Mouse (Mus musculus) regulatory T cell (primary cell): ENCODE data around the gene Mybbp1a.

Experiments used
- in situ Hi-C: fragments of 300-600 bp; cut with MboI, MseI; formaldehyde crosslinking; loops from one replicate; pipeline ENCODE4 v1.15.1; 2025; ENCODE audit warnings: high pct_unique_total_duplicates

The Mybbp1a gene

DNA sequence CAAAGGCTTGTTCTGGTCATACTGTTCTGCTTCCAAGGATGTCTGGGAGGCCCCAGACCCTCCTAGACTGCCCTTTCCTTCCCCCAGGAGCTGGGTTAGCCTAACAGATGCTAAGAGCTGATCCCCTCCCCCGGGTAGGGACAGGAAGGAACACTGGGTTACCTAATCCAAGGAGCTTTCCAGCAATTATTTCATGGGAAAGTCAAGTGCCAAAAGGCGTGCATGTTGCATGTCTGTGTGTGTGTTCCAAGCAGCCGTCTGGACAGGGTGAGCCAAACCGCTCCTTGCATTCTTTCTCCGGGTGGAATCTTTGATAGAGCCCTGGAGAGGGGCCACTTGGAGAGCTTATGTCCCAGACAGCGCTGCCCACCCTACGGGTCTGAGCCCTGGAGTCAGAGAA lies 28.1 kb upstream of the Mybbp1a start:
- in situ Hi-C loops = no loop called here

DNA sequence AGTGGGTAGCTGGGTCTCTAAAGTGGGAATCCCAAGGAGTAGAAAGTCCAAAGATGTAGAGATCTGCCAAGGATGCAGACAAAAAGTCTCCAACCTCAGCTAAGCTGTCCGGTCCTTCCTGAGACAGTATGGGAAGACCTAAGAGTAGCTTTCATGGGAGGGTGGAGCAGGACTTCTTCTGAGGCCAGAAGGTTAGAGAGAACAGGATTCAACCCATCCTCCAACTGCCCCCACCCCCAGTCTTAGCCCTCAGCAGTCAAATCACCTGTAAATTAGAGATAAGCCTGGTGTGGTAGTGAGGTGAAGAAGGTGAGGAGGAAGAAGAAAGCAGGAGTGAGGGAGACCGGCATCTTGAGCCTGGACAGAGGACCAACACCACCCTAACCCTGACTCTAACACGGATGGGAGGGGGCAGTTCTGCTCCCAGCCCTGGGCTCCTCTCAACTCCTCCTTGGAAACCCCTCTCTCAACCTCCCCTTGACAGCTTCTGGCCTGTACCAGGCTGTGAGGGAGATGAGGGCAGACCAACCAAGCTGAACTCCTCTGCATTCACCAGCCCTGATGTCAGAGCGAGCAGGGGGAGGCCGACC lies 27.5 kb upstream of the Mybbp1a start:
- in situ Hi-C loops = no loop called here

DNA sequence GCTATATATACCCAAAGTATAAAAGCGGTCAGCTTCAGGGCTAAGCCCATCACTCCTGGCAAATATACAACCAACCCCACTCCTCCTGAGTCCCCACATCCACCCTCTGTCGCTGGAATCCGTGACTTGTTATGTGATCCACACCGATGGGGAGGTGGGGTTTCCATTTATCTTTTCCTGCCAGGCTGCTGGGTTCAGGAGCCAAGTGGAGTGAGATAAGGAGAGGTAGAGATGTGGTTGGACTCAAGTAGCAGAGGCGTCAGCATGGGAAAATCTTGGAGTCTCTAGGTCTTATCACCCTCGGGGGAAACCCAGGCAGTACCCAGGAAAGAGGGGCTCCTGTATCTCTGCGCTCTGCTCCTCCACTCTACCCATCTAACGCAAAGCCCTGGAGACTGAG lies 26.0 kb upstream of the Mybbp1a start:
- in situ Hi-C loops = no loop called here

DNA sequence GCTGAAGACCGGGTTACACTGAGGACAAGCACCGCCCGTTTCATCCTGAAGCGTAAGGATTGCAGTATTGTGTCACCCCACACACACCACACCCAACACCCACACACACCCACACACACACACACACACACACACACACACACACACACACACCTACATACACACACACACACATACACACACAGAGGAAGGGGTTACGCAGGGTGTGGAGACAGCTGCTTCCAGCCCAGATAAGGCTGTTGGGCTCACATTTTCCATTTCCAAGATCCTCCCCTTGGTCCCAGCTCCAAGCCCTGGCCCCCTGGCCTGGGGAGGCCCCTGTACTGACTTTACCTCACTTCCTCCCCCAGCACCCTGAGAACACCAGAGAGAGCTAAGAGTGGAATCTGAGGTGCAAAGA lies 24.5 kb upstream of the Mybbp1a start:
- in situ Hi-C loops = no loop called here

DNA sequence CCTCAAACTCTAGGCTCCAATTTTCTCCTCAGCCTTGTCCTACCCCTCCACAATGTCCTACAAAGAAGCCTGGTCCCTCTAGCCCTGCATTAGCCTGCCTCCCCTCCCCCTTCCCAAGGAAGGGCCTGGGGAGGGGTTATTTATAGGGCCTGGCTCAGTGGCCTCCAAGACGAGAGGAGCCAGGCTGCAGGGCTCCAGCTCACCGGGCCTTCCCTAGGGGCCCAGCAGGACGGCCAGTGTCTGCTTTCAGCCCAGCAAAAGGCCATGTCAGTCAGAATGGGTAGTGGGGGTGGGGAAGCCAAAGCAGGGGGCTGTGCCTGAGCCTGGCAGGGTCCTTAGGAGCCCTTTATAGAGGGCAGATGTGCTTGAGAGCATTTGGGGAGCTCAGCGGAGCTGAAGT lies 23.8 kb upstream of the Mybbp1a start:
- in situ Hi-C loops = no loop called here

DNA sequence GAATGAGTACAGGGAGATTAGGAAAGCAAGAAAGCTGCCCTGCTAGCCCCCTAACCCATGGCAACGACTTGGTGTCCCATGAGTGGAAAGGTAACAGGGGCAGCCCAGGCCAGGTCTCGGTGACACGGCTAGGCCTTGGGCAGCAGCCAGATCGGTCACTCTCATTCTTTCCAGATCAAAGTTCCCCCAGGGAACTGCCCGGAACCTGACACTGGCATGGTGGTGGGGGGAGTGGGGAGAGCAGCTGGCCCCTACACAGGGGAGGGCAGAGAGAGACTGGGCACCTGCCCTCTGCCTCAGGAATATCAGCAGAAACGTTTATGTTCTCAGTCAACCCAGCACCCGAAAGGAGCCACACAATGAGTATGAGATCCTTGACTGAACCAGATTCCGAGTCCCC lies 22.9 kb upstream of the Mybbp1a start:
- in situ Hi-C loops = no loop called here

DNA sequence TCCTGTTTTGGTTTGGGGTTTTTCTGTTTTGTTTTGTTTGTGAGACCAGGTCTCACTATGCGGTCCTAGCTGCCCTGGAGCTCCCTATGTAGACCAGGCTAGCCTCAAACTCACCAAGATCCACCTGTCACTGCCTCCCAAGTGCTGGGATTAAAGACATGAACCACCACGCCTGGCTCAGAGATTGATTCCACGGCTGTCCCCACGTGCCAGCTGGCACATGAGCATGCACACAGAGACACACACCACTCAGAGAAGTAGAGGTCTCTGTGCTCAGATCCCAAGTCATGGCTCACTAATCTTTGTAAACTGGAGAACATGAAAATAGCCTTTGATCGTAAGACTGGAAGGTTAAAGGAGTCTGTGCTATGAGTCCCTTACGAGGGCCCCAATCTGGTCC lies 22.1 kb upstream of the Mybbp1a start:
- in situ Hi-C loops = no loop called here

DNA sequence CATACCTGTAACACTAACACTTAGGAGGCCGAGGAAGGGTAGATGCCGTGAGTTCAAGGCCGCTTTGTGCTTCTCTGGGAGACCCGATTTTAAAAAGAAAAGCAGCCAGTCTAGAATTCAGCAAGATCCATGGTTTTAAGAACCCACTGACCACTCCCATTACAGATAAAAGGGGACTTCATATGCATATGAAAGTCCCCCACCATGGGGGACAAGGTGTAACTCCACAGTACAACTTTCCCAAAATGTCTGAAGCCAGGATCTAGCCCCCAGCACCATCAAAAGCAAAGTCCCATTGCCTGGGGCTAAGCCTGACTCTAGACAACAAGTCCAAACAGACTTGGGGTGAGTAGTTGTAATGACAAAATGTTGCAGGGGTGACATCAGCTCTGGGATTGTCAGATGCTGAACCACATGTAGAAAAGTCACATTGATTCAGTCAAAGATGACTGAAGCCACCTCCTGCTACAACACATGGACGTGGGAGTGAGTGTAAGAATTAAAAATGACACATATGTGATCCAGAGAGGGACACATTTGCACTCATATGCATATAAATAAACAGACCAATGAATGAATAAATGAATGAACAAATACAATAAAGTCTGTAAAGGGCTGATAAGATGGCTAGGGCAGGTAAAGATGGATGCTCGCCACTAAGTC lies 20.6 kb upstream of the Mybbp1a start:
- in situ Hi-C loops = loop anchor here (5.0 kb wide), 1 partner anchor 58 kb away; the partner anchor contains the start of gene Tekt1

DNA sequence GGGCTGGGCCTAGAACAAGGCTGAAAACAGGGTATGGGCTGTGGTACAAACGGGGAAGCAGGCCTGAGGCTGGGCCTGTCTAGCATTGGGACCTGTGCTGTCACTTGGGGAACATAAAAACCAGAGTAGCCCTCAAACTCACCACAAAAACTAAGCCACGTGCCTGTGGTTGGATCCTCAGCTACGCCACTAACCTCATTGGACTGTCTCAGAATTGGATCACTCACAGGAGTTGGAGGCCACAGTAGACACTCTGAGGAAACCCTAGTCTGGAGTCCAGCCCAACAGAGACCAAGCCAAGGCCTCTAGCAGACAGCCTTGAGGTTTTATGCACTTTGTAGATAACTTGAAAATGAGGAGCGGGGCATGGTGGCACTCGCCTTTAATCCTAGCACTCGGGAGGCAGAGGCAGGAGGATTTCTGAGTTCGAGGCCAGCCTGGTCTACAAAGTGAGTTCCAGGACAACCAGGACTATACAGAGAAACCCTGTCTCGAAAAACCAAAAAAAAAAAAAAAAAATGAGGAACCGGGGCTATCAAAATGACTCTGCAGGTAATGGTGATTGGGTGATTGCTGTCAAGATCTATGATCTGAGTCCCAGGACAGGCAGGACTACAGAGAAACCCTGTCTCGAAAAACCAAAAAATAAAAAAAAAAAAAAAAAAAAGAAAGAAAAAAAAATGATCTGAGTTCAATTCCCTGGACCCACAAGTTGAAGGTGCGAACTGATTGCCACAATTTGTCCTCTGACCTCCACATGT lies 19.5 kb upstream of the Mybbp1a start:
- in situ Hi-C loops = loop anchor here (5.0 kb wide), 1 partner anchor 59 kb away; the partner anchor contains the start of gene Tekt1

DNA sequence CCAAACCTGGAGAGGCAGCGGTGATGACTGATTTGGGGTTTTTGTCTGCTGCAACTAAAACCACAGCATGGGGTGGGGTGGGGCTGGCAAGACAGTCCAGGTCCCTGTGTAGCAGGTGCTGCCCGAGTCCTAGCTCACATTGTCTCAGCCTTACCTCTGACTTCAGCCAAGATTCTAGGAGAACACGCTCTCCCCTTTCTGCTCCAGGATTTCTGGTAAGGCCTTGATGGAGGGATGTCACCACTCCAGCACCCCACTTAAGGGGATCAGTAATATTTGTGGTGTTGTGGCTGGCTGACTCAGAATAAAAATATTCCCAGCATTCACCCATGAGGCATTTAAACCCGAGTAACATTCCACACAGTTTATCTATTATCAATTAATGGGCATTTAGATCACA lies 17.5 kb upstream of the Mybbp1a start:
- in situ Hi-C loops = loop anchor here (5.0 kb wide), 1 partner anchor 61 kb away; the partner anchor contains the start of gene Tekt1

DNA sequence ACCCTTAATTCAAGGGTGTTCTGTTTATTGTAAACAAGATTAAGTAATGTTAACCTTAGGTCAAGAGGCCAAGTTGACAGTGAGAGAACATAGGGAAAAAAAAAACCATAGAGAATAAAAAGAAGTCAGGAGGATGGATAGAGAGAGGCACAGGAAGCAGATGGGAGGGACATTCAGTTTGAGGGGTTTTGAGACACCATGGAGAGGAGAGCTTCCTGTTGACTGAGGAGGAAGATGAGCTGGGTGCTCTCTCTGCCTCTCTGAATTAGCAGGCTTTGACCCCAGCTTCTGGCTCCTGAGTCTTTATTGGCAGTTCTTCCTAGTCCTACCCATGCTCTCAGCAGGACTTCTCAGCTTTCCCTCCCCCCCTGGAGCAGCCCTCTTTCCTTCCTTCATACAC lies 16.0 kb upstream of the Mybbp1a start:
- in situ Hi-C loops = loop anchor here (25.0 kb wide), 1 partner anchor 1413 kb away; the partner anchor contains the start of genes Derl2, Dhx33 and Mis12

DNA sequence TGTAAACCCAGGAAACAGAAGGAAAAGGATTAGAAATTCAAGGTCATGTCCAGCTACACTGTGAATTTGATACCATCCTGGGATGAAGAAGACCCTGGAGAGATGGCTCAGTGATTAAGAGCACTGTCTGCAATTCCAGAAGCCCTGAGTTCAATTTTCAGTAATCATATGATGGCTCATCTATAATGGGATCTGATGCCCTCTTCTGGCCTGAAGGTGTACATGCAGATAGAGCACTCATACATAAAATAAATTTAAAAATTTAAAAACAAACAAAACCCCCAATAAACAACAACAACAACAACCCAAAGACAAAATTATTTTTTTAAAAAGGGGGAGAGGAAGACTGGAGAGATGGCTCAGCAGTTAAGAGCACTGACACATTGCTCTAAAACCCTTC lies 14.3 kb upstream of the Mybbp1a start:
- in situ Hi-C loops = loop anchor here (25.0 kb wide), 1 partner anchor 1415 kb away; the partner anchor contains the start of genes Derl2, Dhx33 and Mis12

DNA sequence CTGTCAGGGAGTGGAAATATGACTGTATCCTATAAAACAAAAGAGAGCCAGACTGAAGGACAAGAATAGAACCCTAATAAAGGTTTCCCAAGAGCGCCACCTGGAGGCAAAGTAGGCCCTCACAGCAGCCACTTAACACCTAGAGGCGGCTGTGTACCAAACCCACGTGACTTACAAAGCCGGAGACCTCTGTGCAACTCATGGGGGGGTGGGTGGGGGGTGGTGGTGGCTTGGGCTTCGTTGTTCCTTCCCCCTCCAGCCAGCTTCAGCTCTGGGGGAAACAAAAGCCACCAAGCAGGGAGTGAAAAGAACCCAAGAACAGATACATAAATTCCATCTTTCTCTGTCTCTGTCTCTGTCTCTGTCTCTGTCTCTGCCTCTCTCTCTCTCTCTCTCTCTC lies 12.5 kb upstream of the Mybbp1a start:
- in situ Hi-C loops = loop anchor here (25.0 kb wide), 1 partner anchor 1416 kb away; the partner anchor contains the start of genes Derl2, Dhx33 and Mis12

DNA sequence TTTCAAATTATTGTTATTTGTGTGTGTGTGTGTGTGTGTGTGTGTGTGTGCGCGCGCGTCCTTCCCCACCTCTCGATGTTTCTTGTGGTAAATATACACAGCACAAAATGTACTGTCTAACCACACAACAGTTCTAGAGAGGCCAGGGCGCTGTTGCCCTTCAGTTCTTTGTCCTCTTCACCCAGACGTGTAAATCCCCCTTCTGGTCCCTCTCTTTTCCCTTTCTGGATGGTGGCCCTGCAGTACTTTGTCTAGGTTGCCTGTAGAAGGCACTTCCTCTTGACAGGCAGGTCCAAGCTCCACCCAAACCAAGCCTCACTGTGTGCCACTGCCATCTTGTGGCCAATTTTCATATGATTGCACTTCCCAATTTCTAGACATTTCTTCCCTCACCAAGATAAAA lies 11.9 kb upstream of the Mybbp1a start:
- in situ Hi-C loops = loop anchor here (25.0 kb wide), 1 partner anchor 1417 kb away; the partner anchor contains the start of genes Derl2, Dhx33 and Mis12

DNA sequence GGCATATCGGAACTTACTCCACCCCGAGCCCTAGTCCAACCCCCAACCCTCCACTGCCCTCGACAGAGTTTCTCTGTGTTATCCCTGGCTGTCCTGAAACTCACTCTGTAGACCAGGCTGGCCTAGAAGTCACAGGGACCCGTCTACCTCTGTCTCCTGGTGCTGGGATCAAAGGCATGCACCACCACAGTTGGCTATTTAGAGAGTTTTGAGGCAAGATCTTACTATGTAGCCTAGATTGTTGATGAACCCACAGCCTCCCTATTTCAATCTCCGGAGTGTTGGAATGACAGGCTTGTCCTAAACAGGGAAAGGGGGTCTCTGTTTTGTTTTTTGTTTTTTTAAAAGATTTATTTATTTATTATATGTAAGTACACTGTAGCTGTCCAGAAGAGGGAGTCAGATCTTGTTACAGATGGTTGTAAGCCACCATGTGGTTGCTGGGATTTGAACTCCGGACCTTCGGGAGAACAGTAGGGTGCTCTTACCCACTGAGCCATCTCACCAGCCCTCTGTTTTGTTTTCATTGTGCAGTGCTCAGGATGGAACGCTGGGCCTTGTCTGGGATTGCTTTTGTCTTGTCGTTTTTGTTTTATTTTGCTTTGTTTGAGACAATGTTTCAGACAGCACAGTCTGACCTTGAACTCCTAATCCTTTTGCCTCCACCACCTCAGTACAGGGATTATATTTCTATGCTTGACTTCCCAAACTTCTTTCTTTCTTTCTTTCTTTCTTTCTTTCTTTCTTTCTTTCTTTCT lies 10.7 kb upstream of the Mybbp1a start:
- in situ Hi-C loops = loop anchor here (25.0 kb wide), 1 partner anchor 1418 kb away; the partner anchor contains the start of genes Derl2, Dhx33 and Mis12

DNA sequence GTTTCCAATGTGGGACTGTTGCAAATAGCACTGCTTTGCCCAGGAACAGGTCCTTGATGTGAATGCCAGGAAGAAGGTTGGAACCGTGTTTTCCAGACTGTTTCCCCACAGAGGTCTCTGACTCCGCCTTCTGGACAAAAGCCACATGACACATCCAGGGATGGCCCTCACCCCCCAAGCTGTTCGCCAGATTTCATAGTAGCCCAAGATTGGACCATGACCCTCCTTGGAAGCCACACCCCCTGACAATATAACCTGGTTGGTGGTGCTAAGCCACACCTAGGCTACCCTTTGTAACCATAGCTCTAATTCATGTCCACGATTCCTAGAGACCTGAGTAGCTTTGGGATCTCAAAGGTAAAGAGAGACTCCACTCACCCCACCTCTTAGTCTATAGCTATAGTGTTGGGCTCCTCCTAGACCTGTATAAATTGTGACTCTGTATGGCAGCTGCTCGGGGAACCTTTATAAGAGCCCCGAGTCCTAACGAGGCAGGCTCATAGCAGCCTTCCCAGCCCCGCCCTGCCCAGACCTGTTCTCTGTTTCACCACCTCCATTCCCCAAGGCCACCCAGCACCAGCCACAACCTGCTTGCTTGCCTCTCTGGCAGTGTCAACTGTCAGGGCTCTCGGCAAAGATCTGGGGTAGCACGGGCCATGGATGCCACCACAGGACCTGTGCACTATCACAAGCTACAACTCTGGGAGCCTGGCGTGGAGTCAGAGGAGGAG lies 6.0 kb upstream of the Mybbp1a start, which contains the start of gene Ggt6:
Ggt6 (plus strand) TSS at position 564 of the 731 bp plus-strand sequence.
- in situ Hi-C loops = loop anchor here (5.0 to 25.0 kb wide), 2 partner anchors 218 to 1423 kb away; partner anchors contain the start of genes Derl2, Dhx33, Med31 and Mis12

DNA sequence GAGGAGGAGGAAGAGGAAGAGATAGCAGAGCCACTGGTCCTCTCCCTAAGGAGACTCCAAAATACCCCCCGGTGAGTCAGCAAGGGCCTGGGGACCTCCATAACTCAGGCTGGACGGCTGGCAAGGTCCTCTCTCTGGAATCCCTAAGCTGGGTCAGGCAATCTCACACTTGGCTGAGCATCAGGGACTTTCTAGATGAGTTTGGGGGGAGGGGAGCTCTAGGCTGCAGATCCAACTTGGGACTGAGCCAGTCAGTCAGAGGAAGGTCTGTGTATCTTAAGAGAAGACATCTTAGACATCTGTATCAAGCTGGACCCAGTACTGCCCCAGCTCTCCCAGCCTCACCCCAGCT lies 5.5 kb upstream of the Mybbp1a start:
- in situ Hi-C loops = loop anchor here (5.0 to 25.0 kb wide), 2 partner anchors 218 to 1423 kb away; partner anchors contain the start of genes Derl2, Dhx33, Med31 and Mis12

DNA sequence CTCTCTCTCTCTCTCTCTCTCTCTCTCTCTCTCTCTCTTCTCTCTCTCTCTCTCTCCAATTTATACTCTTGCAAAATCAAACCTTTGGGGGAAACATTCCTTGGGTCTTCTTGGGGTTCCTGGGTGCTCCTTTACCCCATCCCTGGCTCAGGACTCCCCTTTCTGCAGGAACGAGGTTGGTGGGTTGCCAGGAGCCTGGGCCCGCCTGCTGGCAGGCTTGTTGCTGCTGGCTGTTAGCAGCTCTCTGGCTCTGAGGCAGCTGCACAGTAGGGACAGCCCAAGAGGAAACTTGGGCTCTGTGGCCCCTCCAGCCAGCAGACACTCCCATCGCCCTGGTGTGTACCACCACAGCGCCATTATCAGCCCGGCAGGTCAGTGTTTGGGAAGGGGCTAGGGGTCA lies 4.9 kb upstream of the Mybbp1a start:
- in situ Hi-C loops = loop anchor here (5.0 to 25.0 kb wide), 2 partner anchors 219 to 1424 kb away; partner anchors contain the start of genes Derl2, Dhx33, Med31 and Mis12

DNA sequence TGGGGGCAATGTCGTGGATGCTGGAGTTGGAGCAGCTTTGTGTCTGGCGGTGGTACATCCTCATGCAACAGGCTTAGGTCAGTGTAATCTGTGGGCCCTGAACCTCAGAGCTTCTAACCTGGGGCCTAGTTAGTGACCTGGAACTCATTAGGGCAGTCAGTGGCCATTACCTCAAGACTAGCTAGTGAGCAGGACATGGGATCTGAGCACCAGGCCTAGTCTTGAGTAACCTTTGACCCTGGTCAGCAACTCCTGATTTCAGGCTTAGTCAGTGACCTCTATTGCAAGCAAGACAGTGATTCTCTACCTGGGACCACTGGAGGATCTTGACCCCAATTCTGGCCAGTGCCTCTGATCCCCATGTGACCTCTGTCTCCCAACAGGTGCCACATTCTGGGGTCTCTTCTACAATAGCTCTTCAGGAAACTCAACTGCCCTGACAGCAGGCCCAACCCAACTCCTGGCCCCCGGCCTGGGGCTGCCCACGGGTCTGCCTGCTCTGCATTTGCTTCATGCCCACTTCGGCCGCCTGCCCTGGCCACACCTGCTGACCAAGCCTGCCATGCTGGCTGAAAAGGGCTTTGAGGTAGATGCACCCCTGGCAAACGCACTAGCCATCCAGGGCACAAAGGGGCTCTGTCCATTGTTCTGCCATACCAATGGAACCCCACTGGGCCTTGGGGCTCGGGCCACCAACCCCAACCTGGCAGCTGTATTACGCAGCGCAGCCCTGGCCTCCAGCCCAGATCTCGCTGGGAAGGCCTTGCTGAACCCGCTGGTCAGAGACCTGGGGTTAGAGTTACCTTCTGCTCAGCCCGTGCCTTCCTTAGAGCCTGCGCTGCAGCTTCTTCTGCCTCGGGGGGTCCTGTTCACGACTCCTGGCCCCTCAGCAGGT lies 4.2 kb upstream of the Mybbp1a start:
- in situ Hi-C loops = loop anchor here (5.0 to 25.0 kb wide), 2 partner anchors 220 to 1425 kb away; partner anchors contain the start of genes Derl2, Dhx33, Med31 and Mis12
